Mouse (Mus musculus): ENCODE measurements at regions not wholly inside any gene's neighbourhood (a gene's known extent, or its start where the extent isn't known, plus 50 kb on each side); places are given as distances from the start of the nearest gene placed in this dataset.

DNA sequence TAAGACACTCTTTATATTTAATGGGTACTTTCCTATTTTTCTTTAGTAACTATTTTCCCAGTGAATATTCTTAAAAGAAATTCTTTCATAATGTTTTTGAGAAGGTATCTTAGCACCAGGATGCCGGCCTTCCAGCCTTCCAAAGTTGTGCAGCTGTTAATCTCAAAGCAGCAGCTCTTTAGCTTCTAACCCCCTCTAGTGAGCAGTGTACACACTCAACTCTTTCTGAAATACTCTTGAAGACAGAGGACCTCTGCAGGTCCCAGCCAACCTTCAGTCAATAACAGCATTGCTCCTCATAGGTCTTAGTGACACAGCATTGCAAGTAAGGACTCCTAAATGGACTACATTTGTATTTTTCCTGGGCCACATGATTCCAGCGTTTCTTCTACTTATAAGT lies 55.2 kb upstream of the Gm34302 start:
- Histone ChIP-seq H3K27me3 (no peaks in the 10 kb centered on the region), H3K9ac (no peak overlapping the region), H3K4me3 (no peak overlapping the region), H3K4me2 (no peak overlapping the region), H3K36me3 (no peaks in the 10 kb centered on the region), H3K27ac (no peak overlapping the region), H3K4me1 (peaks cover 6% of the 10 kb centered on the region; the same call in 1 of the 2 replicates), H3K9me3 (no peaks in the 10 kb centered on the region)
- ATAC-seq (ENCODE audit: insufficient number of reproducible peaks, insufficient read depth, low FRiP score, low TSS enrichment, low read depth), result no peak
- whole genome bisulfite sequencing, result 67% methylated on average over 2 of the region's 2 CpGs

DNA sequence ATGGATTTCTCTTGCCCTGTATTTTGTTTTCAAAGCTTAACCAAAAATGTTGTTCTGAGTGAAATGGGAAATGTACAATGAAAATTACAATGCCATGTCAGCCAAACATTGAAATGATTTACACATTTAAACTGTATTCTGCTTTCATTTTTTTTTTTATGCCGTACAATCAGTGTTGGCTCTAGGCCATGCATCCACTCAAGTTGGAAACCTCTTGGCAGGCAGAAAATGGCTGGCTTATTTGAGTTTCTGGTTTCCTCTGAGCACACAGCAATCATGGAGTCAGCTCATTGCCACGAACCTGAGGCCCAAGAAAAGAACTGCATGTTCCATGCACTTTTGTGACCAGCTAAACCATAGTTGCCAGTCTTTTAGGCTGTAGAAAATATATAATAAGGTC lies 50.5 kb upstream of the Gm34302 start:
- H3K27ac ChIP-seq, result peak overlapping the region; percentile 66
- H3K4me3 ChIP-seq, result no peak overlapping the region
- H3K36me3 ChIP-seq, result no peaks in the 10 kb centered on the region
- no peak overlapping the region for H3K4me2 ChIP-seq
- 32% methylated on average over 2 of the region's 2 CpGs for WGBS
- no peaks in the 10 kb centered on the region for H3K27me3 ChIP-seq
- no peaks in the 10 kb centered on the region for H3K9me3 ChIP-seq
- H3K4me1 ChIP-seq, result peaks cover 5% of the 10 kb centered on the region; the same call in 1 of the 2 replicates
- no peak overlapping the region for H3K9ac ChIP-seq
- ATAC-seq (ENCODE audit: insufficient number of reproducible peaks, insufficient read depth, low FRiP score, low TSS enrichment, low read depth), result no peak
